Mouse (Mus musculus) sigmoid colon, adult 10 weeks (tissue): ENCODE data around the gene Fuk. TPM values are rescaled to one million over a fixed set of nuclear protein-coding genes. Genes with fewer than 3 reads are reported as not detected.

Experiments used
- polyA plus RNA-seq: library from polyadenylated mRNA; stranded (reverse); fragments of 350-450 nt; fragmentation: Illumina TruSeq; extraction: RNeasy Lipid Tissue Mini Kit (QIAGEN cat#74804); gene quantifications from one replicate; pipeline ENCODE4 v1.2.3, GENCODE M21; 2014; ENCODE audit warnings: low read depth, low replicate concordance

Fuk gene
- polyA plus RNA-seq = 3.8 TPM

GRCm38 (mm10) chr8:110901839-110902578 lies at the start of gene Fuk:
Fuk (minus strand) TSS chr8:110902488.

GRCm38 (mm10) chr8:110919341-110920031 lies 17.2 kb upstream of the Fuk start, which contains the start of gene St3gal2:
St3gal2 (plus strand) TSS chr8:110919922.

GRCm38 (mm10) chr8:110846405-110847170 lies 55.7 kb downstream of the Fuk start, which contains the start of the genes Cog4 and Sf3b3:
Cog4 (plus strand) TSS chr8:110846600.
Sf3b3 (minus strand) TSS chr8:110846787.

Other genes with a start within 250 kb of the Fuk start
- gene Mtss1l, start 181.0 kb downstream of the Fuk start, polyA plus RNA-seq = 1.9 TPM
- not detected for gene Il34, start 96.6 kb downstream of the Fuk start, polyA plus RNA-seq
- gene Cog4, start 55.9 kb downstream of the Fuk start, polyA plus RNA-seq = 11.8 TPM
- 34.4 TPM for gene Sf3b3, start 55.7 kb downstream of the Fuk start, polyA plus RNA-seq
- 3.7 TPM for gene St3gal2, start 17.4 kb upstream of the Fuk start, polyA plus RNA-seq
- gene Ddx19a, start 95.3 kb upstream of the Fuk start, polyA plus RNA-seq = 15.8 TPM
- gene Ddx19b, start 129.3 kb upstream of the Fuk start, polyA plus RNA-seq = 17.6 TPM
- gene Aars, start 130.7 kb upstream of the Fuk start, polyA plus RNA-seq = 7.9 TPM
- gene Exosc6, start 153.9 kb upstream of the Fuk start, polyA plus RNA-seq = 15.6 TPM
- not detected for gene Clec18a, start 189.9 kb upstream of the Fuk start, polyA plus RNA-seq
- 35.3 TPM for gene Pdpr, start 192.1 kb upstream of the Fuk start, polyA plus RNA-seq